Mouse (Mus musculus): ENCODE data around the gene Bcor. TPM values are rescaled to one million over a fixed set of nuclear protein-coding genes. Genes with fewer than 3 reads are reported as not detected.

The Bcor gene
- polyA plus RNA-seq, 1 experiment from 2014 or later = 7.9 TPM

DNA sequence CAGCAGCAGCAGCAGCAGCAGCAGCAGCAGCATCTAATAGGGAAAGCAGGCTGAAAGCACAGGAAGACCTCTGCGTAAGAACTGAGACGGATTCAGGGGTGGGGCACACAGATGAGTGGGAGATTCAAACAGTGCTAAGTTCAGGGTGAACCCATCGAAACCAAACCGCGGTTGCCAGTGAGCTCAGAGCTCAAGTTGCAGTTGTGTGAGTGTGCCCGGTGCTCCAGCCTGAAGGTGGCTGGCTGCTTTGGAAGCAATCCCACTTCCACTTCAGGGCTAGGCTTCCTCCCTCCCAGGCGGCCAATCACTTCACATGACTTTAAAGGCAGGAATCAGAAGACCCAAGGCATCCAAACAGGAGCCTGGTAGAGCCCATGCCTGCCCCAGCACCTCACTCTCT, 44.0 kb downstream of the Bcor start:
- WGBS (ENCODE audit: insufficient replicate concordance) = 30% methylated on average over 7 of the region's 7 CpGs
- Histone ChIP-seq H3K27me3 (replicated peaks) (peaks cover 18% of the 10 kb centered on the region), H3K27ac (no peak overlapping the region), H3K4me2 (no peak overlapping the region), H3K4me1 (peaks cover 10% of the 10 kb centered on the region), H3K9ac (no peak overlapping the region), H3K9me3 (replicated peaks) (no peaks in the 10 kb centered on the region), H3K4me3 (no peak overlapping the region), H3K36me3 (no peaks in the 10 kb centered on the region)
- ATAC-seq = no peak

DNA sequence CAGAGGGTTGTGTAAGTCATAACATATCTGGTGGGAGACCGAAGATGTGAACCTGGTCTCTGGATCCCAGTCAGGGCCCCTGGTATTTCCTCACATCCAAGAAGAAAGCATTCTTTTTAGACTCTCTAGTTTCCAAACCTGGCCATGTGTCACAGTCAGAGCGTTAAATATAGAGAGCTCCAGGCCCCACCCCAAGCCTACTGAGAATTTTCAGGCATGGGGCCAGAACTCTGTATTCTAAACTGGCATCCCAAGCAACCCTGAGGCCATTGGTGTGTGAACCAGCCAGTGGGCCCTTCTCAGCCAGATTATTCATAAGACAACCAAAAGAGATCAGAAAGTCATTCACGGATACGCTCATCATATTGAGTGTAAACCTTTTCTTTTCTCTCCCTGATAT, 48.0 kb downstream of the Bcor start:
- no peak overlapping the region for H3K4me2 ChIP-seq
- H3K4me3 ChIP-seq = no peak overlapping the region
- WGBS (ENCODE audit: insufficient replicate concordance) = 82% methylated on average over 4 of the region's 4 CpGs
- no peaks in the 10 kb centered on the region for H3K9me3 ChIP-seq (replicated peaks)
- H3K9ac ChIP-seq = no peak overlapping the region
- peaks cover 18% of the 10 kb centered on the region for H3K27me3 ChIP-seq (replicated peaks)
- no peaks in the 10 kb centered on the region for H3K36me3 ChIP-seq
- no peak for ATAC-seq
- no peaks in the 10 kb centered on the region for H3K4me1 ChIP-seq
- no peak overlapping the region for H3K27ac ChIP-seq

DNA sequence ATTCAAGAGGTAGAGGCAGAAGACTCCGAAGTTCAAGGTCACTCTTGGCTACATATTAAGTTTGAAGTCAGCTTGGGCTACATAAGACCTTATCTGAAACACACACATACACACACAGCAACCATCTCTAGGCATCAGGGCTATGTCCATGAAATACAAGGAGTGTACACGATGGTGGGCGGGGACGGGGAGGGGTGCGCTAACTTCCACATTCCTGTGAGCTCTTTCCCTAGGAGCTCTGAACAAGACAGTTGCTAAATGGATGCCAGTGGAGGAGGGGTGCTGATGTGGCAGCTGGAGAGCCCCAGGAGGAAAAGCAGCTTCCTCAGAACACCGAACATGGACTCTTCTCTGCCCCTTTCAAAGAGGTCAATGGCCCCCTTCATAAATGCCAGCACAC, 49.6 kb downstream of the Bcor start:
- Histone ChIP-seq H3K27me3 (replicated peaks) (peaks cover 6% of the 10 kb centered on the region; the same call in 1 of the 2 replicates), H3K9ac (no peak overlapping the region), H3K36me3 (no peaks in the 10 kb centered on the region), H3K4me1 (no peaks in the 10 kb centered on the region), H3K4me2 (no peak overlapping the region), H3K27ac (no peak overlapping the region), H3K4me3 (no peak overlapping the region), H3K9me3 (replicated peaks) (no peaks in the 10 kb centered on the region)
- no peak for ATAC-seq
- WGBS (ENCODE audit: insufficient replicate concordance) = 56% methylated on average over 6 of the region's 6 CpGs

DNA sequence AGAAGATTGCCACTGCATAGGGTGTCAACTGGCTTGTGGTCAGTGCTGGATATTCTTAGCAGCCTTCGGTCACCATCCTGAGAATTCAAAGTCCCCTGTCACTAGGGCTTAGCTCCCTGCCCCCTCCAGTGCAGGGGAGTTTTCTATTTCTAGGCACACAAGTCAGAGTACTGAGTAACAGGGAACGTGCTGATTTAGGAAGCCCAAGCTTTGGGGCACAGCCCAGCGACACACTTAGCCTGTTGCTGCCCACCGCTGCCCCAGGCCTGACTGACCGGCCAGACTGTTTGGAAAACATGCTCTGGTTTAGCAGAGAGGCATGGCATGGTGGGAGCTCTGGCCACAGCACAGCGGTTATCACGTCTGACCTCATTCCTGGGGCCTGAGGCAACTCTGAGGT, 54.8 kb downstream of the Bcor start:
- no peak for ATAC-seq
- H3K9me3 ChIP-seq (replicated peaks) = no peaks in the 10 kb centered on the region
- H3K4me2 ChIP-seq = no peak overlapping the region

DNA sequence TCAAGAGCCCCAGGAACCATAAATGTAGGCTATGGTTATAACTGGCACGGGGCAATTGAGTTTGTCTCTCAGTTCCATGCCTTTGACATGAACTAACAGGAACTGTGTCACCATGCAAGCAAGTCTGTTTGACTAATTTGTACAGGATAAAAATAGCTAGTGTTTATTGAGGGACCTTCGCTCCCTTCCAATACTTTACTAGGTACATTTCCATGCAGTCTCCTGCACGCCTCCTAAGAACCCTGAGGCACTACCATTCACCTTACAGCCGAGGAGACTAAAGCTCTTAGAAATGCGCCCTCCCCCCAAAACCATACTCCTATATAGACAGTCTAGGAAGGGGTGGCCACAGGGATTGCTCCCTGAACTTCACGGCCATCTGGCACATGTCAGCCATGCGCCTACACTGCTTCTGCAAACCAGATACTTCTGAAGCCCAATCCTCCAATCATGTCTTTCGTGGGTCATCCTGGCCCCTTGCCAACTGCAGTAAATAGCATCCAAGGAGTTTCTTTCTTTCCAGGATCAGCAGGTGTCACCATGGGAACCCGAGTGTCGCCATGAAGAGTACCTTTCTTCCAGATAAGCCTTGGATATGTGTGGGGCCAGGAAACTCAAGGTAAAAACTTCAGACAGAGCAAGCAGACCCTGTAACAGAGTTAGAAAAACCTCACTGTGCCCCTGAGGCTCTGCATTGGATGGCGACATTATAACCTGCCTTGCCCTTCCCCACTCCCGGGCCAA, 63.2 kb downstream of the Bcor start:
- 65% methylated on average over 12 of the region's 12 CpGs for WGBS (ENCODE audit: insufficient replicate concordance)
- Histone ChIP-seq H3K4me3 (no peak overlapping the region), H3K9ac (no peak overlapping the region), H3K27ac (no peak overlapping the region), H3K27me3 (replicated peaks) (peaks cover 79% of the 10 kb centered on the region), H3K4me2 (no peak overlapping the region), H3K36me3 (no peaks in the 10 kb centered on the region), H3K9me3 (replicated peaks) (no peaks in the 10 kb centered on the region), H3K4me1 (no peaks in the 10 kb centered on the region)
- ATAC-seq = no peak

More for the DNA sequence above, 54.8 kb downstream of the Bcor start:
- H3K9ac ChIP-seq = no peak overlapping the region
- WGBS (ENCODE audit: insufficient replicate concordance) = 42% methylated on average over 7 of the region's 7 CpGs
- no peak overlapping the region for H3K27ac ChIP-seq
- no peak overlapping the region for H3K4me3 ChIP-seq
- no peaks in the 10 kb centered on the region for H3K4me1 ChIP-seq
- H3K36me3 ChIP-seq = no peaks in the 10 kb centered on the region
- H3K27me3 ChIP-seq (replicated peaks) = peaks cover 18% of the 10 kb centered on the region

DNA sequence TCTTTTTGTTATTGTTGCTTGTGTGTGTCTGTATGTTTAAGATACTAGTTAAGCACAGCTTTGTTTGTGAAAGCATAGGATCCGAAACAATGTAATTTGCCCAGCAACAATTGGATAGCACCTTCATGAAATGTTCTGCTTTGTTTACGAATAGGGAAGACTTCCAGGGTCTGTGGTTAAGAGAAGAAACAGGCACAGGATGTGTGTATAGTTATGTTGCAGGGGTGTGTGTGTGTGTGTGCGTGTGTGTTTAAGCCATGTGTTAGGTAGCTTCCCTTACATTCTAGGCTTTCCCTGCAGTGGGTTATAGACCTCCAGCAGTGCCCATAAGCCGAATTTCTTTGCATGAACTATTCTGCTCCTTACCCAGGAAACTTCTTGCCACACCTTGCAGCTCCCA, 66.8 kb downstream of the Bcor start:
- Histone ChIP-seq H3K27me3 (replicated peaks) (peaks cover 92% of the 10 kb centered on the region), H3K9ac (no peak overlapping the region), H3K36me3 (no peaks in the 10 kb centered on the region), H3K4me1 (peaks cover 32% of the 10 kb centered on the region), H3K9me3 (replicated peaks) (no peaks in the 10 kb centered on the region), H3K27ac (no peak overlapping the region), H3K4me3 (no peak overlapping the region), H3K4me2 (no peak overlapping the region)
- WGBS (ENCODE audit: insufficient replicate concordance) = 61% methylated on average over 4 of the region's 4 CpGs
- ATAC-seq = no peak

DNA sequence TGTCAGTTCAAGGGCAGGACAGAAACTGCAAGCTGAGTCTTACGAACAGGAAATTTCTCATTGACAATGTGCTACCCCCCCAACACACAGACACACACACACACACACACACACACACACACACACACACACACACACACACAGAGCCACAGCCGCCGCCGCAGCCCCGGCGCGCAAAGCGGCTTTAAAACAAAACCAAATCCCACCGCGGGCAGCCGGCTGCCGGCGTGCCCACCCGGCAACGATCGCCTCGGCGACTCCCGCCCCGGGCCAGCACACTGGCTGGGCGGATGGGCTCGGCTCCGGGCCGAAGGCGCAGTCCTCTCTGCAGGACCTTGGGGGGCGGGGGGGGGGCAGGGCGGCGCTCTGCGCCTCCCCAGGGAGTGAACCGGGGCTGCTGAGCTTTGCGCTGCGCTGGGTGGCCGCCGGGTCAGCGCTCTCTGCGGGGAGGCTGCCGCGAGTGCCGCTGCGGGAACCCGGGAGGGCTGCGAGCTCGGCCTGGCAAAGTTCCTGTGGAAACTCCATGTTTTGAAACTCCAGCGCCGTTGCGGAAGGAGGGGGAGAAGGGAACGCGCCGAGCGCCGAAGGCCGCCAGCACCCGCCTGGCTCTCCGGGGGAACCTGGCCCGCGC, 68.6 kb downstream of the Bcor start:
- Histone ChIP-seq H3K36me3 (no peaks in the 10 kb centered on the region), H3K27me3 (replicated peaks) (peaks cover 100% of the 10 kb centered on the region), H3K4me2 (peak overlapping the region; percentile 89), H3K4me3 (peak overlapping the region; percentile 54), H3K9ac (peak overlapping the region; percentile 60), H3K27ac (peak overlapping the region; percentile 65), H3K4me1 (peaks cover 45% of the 10 kb centered on the region), H3K9me3 (replicated peaks) (no peaks in the 10 kb centered on the region)
- no peak for ATAC-seq
- 1% methylated on average over 40 of the region's 56 CpGs for WGBS (ENCODE audit: insufficient replicate concordance)

DNA sequence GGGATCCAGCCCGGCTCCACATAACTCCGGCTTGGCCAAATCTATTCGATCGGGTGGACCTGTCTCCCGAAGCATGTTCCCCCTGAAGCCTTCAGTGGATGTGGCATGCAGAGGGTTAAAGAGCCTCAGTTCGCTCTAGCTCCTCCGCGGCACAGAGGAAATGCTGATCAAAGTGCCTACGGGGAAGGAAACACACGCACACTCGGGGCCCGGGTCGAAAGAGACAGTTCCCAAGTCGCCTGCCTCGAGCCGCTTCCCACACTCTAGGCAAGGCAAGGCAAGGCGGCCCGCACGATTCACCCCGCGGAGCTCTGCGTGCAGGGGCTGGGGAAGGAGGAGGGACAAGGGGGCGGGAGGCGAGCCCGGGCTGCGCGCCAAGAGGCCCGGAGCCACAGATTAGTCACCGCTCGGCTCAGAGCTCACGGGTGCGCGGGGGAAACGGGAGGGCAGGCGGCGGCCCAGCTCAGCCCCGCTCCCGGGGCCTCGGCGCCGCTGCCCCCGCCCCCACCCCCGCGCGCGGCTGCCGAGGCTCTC, 69.2 kb downstream of the Bcor start:
- Histone ChIP-seq H3K27me3 (replicated peaks) (peaks cover 100% of the 10 kb centered on the region), H3K4me3 (peak overlapping the region; percentile 54), H3K9me3 (replicated peaks) (no peaks in the 10 kb centered on the region), H3K9ac (peak overlapping the region; percentile 60), H3K4me2 (peak overlapping the region; percentile 89), H3K4me1 (peaks cover 51% of the 10 kb centered on the region), H3K27ac (peak overlapping the region; percentile 65), H3K36me3 (no peaks in the 10 kb centered on the region)
- ATAC-seq = peak; percentile 18; the same call in 1 of the 2 replicates
- under 1% methylated on average over 22 of the region's 47 CpGs for WGBS (ENCODE audit: insufficient replicate concordance)

DNA sequence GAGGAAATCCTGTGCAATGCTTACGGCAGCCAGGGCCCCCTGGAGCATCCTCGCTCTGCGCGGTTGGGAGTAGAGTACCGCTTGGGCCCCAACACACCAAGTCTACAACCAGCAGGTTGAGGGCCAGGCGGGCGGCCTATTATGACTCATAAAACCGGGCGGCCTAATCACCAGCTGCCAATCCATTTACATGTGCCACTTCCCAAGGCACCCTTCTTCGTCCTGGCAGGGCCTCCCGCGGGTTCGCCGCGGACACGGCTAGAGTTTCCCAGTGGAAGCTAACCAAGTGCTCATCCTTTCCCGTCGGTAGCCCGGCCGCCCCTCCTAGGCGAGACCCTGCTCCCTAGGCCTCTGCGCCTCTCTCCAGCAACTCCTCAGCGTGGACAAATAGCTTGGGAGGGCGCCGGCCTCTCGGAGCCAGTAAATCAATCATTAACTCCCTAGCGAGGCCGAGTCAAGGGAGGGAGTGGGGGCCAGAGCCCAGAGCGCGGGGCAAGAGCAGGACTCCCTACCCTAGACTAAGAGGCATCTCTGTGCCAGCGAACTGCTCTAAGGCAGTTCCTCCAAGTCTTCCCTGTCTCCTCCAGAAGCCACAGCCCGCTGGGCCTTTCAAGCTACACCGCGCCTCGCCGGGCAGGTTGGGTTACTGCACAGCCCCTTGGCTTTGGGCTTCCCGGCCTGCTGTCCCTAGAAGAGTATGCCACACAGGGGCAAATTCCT, 69.8 kb downstream of the Bcor start:
- H3K9me3 ChIP-seq (replicated peaks) = no peaks in the 10 kb centered on the region
- peak overlapping the region; percentile 60; the same call in 1 of the 2 replicates for H3K9ac ChIP-seq
- peak overlapping the region; percentile 89 for H3K4me2 ChIP-seq
- peaks cover 58% of the 10 kb centered on the region for H3K4me1 ChIP-seq
- peak overlapping the region; percentile 54 for H3K4me3 ChIP-seq
- 3% methylated on average over 37 of the region's 37 CpGs for WGBS (ENCODE audit: insufficient replicate concordance)
- peak overlapping the region; percentile 65 for H3K27ac ChIP-seq
- H3K36me3 ChIP-seq = no peaks in the 10 kb centered on the region
- H3K27me3 ChIP-seq (replicated peaks) = peaks cover 100% of the 10 kb centered on the region
- no peak for ATAC-seq

DNA sequence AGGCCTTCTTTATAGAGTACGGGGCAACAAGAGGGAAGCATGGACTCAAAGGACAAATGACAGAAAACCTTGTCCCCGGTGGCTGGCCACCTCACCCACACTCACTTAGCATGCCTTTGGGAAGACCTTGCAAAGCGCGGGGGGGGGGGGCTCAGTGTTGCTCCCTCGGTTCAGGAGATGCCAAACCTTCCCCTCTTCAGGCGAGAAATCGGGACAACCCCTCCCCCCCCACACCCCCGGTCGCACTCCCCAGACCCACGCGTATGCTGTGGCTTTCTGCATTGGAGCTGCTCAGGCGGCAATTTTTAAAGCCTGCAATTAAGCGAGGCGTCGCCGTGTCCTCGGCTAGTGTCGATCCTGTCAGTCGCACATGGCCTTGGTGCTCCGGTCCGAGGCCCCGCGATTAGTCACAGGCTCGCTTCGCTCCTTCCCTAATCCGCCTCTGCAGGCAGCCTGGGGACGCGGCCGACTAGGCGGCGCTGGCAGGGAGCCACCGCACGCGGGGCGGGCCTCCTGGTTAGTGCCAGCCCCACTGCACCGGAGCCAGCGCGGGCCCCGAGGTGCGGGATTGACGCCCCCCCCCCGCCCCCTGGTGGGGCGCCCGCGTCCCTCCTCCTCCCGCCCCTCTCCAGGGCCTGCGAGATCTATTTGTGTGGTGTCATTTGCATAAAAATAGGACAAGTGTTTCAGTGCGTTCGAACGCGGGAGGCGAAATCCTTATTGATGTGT, 70.6 kb downstream of the Bcor start:
- peaks cover 100% of the 10 kb centered on the region for H3K27me3 ChIP-seq (replicated peaks)
- peaks cover 66% of the 10 kb centered on the region for H3K4me1 ChIP-seq
- 3% methylated on average over 52 of the region's 52 CpGs for whole genome bisulfite sequencing (ENCODE audit: insufficient replicate concordance)

DNA sequence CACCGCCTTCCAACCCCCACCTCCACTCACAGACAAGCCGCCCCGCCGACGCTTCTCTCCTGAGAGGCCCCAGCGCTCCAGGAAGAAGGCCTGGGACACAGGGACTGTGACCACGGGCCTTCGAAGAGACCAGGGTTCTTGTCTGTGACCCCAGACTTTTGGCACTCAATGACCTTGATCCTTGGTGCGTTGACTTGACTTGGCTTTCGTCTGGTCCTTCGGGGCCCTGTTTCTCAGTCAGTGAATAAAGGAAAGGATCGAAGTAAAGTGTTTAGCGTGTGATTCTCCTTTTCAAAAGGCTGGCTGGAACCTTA, 71.2 kb downstream of the Bcor start:
- WGBS (ENCODE audit: insufficient replicate concordance) = 6% methylated on average over 13 of the region's 13 CpGs
- Histone ChIP-seq H3K4me3 (peak overlapping the region; percentile 60), H3K9ac (peak overlapping the region; percentile 71; the same call in 1 of the 2 replicates), H3K4me2 (peak overlapping the region; percentile 89), H3K9me3 (replicated peaks) (no peaks in the 10 kb centered on the region), H3K4me1 (peaks cover 68% of the 10 kb centered on the region), H3K27me3 (replicated peaks) (peaks cover 100% of the 10 kb centered on the region), H3K27ac (peak overlapping the region; percentile 84), H3K36me3 (no peaks in the 10 kb centered on the region)
- no peak for ATAC-seq

More for the DNA sequence above, 70.6 kb downstream of the Bcor start:
- H3K9ac ChIP-seq = no peak overlapping the region
- H3K4me3 ChIP-seq = peak overlapping the region; percentile 22; the same call in 1 of the 2 replicates
- peak overlapping the region; percentile 89 for H3K4me2 ChIP-seq
- no peak overlapping the region; the same call in 1 of the 2 replicates for H3K27ac ChIP-seq
- 0 out of 2 replicates have a peak, but pooled peaks have one; percentile 31 for ATAC-seq
- no peaks in the 10 kb centered on the region for H3K9me3 ChIP-seq (replicated peaks)
- H3K36me3 ChIP-seq = no peaks in the 10 kb centered on the region
